Mouse (Mus musculus): ENCODE measurements around the gene Cabs1. TPM values are rescaled to one million over a fixed set of nuclear protein-coding genes. Genes with fewer than 3 reads are reported as not detected.

The Cabs1 gene
- polyA plus RNA-seq, 1 experiment from 2014 or later: not detected

Other genes with a start within 250 kb of the Cabs1 start
- gene Csn1s2a, start 204.9 kb upstream of the Cabs1 start, polyA plus RNA-seq (2014; fragmentation: Nextera tagmentation; extraction: Ambion mirVana): not detected in 2 replicates
- gene Csn1s2b, start 171.4 kb upstream of the Cabs1 start, polyA plus RNA-seq (2014; fragmentation: Nextera tagmentation; extraction: Ambion mirVana): not detected in 2 replicates
- gene Prr27, start 153.8 kb upstream of the Cabs1 start, polyA plus RNA-seq (2014; fragmentation: Nextera tagmentation; extraction: Ambion mirVana): not detected in 2 replicates
- not detected in 2 replicates for gene Odam, start 94.4 kb upstream of the Cabs1 start, polyA plus RNA-seq (2014; fragmentation: Nextera tagmentation; extraction: Ambion mirVana)
- gene Csn3, start 53.9 kb upstream of the Cabs1 start, polyA plus RNA-seq (2014; fragmentation: Nextera tagmentation; extraction: Ambion mirVana): not detected in 2 replicates
- not detected in 2 replicates for gene 2310003L06Rik, start 10.0 kb upstream of the Cabs1 start, polyA plus RNA-seq (2014; fragmentation: Nextera tagmentation; extraction: Ambion mirVana)
- not detected in 2 replicates for gene Gm28434, start 9.9 kb upstream of the Cabs1 start, polyA plus RNA-seq (2014; fragmentation: Nextera tagmentation; extraction: Ambion mirVana)
- gene Smr3a, start 23.1 kb downstream of the Cabs1 start, polyA plus RNA-seq (2014; fragmentation: Nextera tagmentation; extraction: Ambion mirVana): not detected in 2 replicates
- not detected in 2 replicates for gene Smr2, start 107.1 kb downstream of the Cabs1 start, polyA plus RNA-seq (2014; fragmentation: Nextera tagmentation; extraction: Ambion mirVana)
- gene Gm11116, start 132.1 kb downstream of the Cabs1 start, polyA plus RNA-seq (2014; fragmentation: Nextera tagmentation; extraction: Ambion mirVana): not detected in 2 replicates
- gene Gm11115, start 174.7 kb downstream of the Cabs1 start, polyA plus RNA-seq (2014; fragmentation: Nextera tagmentation; extraction: Ambion mirVana): not detected in 2 replicates